Mouse (Mus musculus) gonadal fat pad, adult 2 months (tissue): Measurements from ENCODE around the gene Cflar. TPM values are rescaled to one million over a fixed set of nuclear protein-coding genes. Genes with fewer than 3 reads are reported as not detected.
"Not testable (repeated sequence)": the region's sequence is repeated elsewhere in the genome, so short reads cannot be mapped to it uniquely, and the experiment has no call there.

Source experiments
- DNase-seq: peaks from one replicate; pipeline ENCODE4 v3.0.0-alpha.2; 2012; ENCODE audit warnings: low read depth
- polyA plus RNA-seq: library from polyadenylated mRNA; depleted of rRNA; stranded (reverse); fragments of >200 nt; gene quantifications from 2 replicates; pipeline ENCODE4 v1.2.3, GENCODE M21; 2012

The Cflar gene
- polyA plus RNA-seq, 1 experiment = 64.0 TPM

DNA sequence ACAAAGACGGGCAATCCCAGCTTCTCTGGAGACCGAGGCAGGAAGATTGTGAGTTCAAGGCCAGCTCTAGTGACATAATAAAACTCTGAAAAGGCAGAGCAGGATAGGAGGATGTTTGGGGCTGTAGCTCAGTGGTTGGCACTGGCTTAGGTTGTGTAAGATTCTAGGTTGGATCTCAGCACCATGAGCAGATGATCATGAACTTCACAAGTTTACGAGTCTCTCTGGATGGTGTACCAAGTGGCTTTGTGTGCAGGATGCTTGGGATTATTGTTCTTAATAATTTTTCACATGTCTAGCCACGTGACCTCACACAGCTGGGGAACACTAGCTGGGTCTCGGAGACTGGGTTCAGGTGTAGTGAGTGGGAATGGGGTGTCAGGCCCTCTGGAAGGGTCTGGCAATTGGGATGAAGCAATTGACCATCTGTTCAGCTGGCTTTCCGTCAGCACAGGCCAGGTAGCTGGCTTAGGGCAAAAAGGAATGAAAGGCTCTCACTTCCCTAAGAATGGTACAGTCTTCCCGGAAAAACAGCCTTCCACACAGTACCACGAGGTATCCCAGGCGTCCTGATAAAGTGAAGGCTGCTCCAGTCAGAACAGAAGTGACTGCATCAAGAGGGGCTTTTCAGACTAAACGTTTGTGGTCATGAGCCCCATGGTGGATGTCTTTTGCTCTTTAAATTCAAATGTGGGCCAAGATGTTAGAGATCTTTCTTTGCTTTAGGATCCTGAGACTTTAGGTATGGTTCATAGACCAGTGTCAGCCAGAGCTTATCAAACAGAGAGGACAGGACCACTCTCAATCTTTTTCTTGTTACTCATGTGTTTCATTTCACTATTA is 16.7 kb downstream of the Cflar start:
- no peak for DNase-seq

DNA sequence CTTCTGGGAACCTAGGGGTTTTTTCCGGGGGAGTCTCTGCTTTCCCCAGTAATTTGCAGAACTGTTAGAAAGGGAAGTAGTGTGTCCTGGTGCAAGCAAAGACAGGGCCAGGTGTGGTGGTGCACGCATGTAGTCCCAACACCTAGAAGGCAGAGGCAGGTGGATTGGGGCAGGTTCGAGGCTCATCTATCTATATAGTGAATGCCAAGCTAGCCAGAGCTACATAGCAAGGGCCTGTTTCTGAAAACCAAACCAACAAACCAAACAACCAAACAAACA is 17.2 kb downstream of the Cflar start:
- no peak for DNase-seq

DNA sequence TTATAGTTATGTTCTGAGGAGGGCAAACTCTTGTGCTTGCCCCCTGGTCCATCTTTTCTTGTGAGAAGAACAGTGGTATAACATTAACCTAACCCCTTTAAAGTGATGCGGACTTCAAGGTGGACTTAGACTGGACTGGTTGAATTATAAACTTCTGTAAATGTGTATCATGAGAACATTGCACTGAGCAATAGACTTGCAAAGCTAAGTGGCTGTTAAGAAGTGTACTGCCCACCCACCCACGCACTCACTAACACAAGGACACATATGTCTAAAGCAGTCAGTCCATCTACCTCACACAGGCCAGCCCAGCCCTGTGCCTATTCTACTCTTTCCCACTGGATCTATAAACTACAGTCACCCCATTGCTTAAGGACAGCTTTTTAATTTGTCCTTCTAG is 22.3 kb downstream of the Cflar start:
- DNase-seq = no peak

DNA sequence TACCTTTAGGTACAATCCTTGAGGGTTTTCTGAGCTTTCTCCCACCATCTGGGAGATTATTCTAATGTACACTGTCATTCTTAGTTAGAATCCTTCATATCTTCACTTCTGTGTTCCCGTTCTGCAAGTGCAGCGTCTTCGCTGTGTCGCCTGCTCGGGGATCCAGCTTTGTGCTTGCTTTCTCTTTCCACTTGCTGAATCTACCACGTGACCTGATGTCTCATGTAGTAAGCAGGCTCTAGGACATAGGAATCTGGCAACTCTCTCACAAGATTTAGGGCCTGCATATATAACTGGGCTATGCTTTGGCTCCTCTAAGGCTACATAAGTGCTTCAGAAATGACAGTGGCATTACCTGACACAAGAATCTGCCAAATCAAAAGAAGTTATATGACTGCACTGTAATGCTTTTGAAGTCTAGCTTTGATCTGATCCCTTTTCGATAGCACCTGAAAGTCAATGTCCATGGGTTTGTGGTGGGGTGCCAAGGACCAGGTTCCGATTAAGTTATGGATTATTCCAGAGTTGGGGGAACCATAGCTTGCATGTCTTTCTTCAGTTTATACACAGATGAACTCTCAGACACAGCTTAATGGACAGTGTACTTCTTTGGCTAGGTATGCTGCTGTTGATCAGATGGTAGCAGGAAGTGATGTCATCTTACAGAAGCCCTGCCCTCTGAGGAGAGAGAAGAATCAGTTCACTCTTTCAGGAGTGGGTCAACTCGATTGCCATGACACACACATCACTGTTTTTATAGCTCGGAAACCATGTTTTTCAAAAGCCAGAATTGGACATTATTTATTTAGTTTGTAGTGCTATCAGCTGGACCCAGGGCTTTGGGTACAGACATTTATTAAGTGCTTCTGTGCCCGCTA is 23.0 kb downstream of the Cflar start:
- DNase-seq = no peak

DNA sequence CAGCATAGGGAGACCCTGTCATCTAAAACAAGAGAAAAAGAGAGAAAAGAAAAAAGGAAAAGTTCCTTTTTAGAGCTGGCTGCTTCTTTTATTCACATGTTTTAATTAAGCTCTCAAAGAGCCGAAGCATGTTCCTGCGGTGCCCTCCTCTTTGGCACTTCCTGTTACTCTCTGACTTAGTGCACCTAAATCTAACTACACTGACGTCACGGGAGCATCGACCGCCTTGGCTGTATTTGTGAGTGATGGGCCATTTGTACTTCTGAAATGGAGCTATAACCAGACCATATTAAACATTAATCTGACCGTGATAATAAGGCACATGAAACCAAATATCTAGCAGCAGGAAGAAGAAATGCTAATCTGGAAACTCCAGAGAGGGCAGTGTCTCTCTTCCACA is 24.7 kb downstream of the Cflar start:
- no peak for DNase-seq

DNA sequence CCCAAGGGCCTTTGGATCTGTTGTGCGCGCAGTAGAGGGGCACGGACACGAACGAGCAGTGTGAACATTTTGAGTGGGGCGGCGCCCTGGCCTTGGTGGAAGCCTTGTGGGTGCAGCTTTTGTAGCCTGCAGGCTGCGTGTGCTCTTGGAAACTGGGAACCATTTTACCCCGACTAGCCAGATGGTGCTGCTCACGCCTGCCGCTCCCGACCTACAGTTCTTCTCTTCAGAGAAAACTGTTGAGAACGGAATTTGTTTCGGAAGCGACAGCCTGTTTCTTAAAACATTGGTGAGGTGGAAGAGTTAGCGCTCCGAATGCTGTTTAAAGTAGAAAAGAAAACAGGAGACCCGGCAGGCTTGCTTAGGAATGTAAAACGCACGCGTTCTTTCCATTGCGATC is 25.7 kb downstream of the Cflar start:
- DNase-seq = no peak

DNA sequence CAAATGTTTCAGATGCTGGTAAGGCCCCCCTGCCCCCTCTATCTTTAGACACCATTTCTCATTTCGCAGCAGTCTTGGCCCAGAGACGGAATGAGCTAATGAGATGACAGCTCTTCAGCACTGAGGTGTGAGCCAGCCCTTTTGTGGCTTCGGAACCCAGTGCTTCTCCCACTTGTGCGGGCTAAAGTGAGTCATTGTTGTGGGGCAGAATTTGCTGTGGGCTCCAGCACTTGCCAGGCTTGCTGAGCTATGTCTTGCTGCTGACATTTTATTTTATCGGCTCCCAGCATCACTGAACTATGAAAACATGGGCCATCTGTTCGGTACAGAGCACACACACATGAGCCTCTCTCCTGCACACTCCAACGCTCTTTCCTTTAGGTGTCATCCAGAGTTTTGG is 28.2 kb downstream of the Cflar start:
- no peak for DNase-seq

DNA sequence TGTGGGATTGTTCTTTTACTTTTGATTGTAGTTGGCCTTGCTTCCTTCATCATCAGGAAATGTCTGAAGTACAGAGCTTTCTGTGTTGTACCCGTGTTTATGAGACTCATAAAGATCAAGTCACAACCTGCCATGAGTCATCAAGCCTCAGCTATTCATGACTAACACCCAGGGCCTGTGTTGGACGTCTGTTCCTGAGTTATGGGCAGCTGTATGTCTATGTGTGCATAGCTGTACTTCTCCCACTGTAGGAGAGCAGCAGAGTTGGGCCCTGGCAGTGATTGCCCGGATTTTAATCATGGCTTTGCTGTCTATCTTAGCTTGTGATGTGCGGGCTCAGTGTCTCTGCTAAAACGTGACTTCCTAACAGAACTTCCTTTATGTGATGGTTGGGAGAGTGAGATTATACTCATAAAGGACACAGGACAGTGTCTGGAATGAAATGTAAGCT is 31.3 kb downstream of the Cflar start:
- DNase-seq = no peak

DNA sequence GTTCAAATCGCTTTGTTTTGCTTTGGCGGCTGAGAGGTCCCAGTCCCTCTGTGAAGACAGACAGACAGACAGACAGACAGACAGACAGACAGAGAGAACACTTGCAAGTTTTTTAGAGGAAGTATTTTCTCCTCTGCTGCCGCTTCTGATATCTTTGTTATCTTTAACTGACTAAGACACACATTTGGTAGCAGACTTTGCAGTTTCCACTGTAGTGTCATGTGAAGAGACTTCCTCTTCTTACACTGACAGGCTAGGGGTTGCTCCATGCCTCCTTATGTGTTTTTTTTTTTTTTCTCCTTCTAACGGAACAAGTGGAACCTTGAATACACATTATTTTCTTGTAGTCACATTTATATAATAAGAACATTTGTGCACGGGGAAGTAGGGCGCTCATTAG is 31.9 kb downstream of the Cflar start:
- no peak for DNase-seq

DNA sequence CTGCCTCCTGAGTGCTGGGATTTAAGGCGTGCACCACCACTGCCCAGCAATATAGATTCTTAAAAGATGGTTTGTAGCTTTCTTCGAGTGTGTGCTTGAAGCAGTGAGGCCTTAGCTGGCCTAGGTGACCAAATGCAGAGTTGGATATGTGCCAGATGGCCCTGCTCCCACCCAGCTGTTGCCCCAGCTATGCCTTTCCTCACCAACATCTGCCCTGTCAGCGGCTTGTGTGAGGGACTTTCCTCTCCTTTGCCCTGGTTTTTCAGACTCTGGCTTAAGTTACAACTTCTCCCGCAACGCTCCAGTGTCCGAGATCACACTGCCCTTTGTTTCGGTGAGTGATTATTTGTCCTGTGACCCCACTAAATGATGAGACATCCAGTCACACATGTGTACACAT is 33.3 kb downstream of the Cflar start:
- DNase-seq = no peak

DNA sequence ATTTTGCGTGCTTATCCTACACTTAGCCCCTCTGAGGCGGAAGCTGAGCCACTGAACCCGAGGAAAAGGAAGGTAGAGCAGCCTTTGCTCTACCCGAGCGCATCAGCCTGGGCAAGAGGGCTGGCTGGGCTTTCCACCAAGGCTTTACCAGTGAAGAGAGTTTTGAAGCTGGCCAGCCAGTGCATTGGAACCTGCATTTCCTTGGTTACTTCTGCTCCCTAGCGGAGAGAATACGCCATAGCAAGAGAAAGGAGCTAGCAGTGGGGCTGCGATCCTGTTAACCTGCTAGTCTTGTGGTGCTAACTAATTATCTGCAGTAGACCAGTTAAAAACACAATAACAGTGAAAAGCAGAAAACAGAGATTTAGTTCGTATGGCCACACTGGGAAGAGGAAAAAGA is 35.6 kb downstream of the Cflar start:
- DNase-seq = no peak

DNA sequence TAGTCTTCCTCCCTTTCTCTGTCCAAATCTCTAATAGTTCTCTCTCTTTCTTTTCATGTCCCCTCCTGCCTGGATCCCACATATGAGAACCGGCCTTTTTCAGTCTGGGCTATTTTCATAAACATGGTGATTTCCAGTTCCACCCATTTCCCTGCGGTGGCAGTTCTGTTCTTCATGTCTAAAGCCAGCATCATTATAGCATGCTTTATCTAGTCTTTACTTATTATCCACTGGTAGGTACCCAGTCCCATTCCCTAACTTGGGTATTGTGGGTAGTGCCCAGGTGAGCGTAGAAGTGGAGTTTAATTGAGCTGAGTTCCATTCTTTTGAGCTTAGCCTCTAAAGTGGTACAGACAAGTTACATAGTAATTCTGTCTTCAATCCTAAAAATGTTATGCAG is 48.1 kb downstream of the Cflar start:
- no peak for DNase-seq

DNA sequence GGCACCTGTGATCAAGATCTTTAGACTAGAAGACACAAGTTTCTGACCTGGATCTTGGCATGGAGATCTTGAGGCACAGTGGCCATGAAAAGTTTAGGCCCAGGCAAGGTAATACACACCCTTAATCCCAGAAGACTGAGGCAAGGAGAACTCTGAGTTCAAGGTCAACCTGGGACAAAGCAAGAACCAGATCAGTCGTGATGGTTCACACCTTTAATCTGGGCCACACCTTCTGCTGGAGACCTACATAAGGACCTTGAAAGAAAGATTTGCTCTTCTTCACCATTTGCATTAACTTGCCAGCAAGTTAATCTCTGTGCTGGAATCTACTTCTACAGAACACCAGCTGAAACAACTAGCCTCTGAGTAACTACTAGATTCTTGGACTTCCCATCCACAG is 49.3 kb downstream of the Cflar start:
- DNase-seq = no peak

DNA sequence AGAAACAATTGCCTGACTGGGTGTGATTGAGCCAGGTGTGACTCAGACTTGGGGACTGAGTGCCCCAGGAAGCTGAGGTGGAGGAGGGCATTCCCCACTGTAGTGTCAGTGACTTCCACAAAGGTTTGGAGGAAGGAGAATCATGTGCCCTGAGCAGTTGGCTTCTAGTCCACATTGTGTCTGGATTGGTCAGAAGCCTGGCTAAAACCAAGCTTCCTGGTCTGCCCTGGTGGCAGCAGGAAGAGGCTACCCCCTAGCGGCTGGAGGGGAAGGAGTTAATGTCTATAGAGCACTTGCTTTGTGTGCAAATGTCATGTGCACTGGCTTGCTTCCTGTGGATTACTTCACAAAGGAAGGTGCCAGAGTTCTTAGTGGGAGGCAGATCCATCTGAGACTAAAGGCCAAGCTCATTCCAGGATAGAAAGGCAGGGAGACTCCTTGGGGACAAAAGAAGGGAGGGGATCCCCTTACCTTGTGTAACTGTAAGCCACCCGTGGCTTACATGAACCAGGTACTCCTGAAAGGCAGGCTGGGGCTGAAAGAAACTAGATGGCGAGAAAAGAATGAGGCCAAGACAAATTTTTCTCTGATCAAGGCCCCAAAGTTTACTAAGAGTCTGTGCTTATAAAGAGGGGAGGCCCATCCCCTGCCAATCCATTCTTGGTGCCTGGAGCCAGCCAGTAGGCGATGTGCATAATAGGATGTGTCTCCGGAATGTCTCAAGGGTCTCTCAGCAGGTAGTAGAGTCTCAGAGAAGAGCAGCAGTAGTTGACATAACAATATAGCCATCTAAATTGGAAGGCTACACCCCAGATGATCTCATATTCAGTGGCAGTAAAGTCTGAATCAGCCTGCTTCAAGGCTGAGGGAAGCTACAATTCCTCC is 50.3 kb downstream of the Cflar start:
- not testable (repeated sequence) for DNase-seq

DNA sequence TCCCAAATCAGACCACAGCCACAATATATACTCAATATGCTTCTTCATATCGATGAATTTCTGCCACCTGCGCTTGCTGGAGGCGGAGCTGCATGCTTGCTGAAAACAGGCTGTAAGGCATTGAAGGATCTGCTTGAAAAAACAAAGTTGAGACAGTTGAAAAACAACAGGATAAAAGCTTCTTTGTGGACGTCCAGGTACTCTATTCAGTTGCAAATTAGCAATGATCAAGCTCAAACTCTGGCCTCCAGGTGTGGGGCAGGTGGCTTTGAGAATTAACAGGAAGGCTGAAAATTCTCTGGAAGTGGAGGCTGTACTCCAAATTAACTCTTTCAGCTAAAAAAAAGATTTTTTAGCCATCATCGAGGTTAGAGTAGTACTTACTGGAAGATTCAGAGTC is 51.3 kb downstream of the Cflar start:
- no peak for DNase-seq

DNA sequence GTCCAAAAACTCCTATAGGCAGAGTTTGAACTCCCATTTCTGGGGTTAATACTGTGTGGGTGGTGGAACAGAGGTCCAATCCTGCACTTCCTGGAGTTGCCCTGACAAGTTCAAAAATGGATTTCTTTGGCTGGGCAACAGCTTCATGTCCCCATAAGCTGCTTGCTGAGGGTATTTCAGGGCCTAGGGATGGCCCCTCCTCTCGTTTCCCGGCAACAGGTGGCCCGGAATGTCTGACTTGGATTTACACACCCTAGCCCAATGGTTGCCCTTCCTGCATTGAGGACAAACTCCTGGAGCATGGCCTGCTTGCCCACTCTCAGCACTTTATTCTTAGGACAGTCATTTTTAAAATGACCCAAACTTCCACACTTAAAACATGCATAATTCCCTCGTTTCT is 55.1 kb downstream of the Cflar start:
- not testable (repeated sequence) for DNase-seq

DNA sequence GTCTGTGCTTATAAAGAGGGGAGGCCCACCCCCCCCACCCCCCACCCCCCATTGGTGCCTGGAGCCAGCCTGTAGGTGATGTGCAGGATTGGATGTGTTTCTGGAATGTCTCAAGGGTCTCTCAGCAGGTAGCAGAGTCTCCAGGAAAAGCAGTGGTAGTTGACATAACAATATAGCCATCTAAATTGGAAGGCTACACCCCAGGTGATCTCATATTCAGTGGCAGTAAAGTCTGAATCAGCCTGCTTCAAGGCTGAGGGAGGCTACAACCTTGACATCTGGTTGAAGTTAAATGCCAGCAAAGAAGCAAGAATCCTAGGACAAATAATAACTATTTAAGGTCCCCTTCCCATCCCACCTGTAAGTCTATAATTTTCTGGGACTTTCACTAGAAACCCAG is 57.8 kb downstream of the Cflar start:
- no peak for DNase-seq

DNA sequence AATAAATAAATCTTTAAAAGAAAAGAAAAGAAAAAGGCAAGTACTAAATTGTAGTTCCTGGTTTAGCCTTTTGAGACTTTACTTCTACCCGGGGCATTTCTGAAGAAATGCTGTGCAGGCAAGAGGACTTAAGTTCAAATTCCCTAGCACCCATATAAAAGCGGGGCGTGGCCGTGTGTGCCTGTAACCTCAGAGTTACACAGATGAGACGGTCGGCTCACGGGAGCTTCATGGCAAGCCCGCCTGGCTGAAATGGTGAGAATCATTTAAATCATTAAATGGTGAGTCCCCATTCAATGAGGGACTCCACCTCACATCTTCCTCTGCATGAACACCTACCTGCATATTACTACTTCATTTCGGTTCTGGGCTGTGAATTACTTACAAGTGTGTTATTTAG is 58.4 kb downstream of the Cflar start:
- DNase-seq = no peak

DNA sequence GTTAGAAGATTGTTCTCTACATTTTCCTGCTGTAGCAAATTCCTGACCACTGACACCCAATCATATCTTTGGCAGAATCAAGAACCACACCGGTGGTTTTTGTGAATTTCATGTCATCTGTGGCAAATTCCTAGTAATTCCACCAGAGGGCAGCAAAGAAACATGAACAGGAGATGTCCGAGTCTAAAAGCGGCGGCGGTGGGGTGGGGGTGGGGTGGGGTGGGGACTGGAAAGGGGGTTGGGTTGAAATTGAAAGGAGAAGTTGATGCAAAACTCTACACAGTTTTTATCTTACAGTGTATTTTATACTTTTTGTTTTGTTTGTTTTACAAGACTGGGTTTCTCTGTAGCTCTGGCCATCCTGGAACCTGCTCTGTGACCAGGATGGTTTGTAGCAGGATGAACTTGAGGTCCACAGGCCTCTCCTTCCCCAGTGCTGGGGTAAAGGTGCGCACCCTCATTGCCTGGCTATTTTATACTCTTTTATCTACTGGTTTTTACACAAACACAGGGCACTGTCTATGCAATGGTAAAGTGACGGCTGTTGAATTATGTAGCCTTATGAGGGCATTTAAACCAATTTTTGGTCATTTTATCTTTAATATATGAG is 58.9 kb downstream of the Cflar start:
- DNase-seq = no peak

DNA sequence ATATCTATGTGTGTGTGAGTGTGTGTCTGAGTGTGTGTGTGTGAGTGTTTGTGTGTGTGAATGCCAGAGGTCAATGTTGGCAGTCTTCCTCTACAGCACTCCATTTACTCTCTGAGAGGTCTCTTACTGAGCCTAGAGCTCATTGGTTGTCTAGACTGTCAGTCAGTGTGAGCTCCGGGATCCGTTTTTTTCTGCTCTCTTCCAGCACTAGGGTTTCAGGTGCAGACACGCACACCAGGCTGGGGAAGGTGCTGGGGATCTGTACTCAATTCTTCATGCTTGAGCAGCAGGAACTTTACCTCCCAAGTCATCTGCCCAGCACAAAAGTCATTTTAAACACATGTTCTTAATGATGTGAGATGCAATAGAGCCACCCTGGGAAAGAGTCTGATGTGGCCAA is 60.8 kb downstream of the Cflar start:
- DNase-seq = no peak

DNA sequence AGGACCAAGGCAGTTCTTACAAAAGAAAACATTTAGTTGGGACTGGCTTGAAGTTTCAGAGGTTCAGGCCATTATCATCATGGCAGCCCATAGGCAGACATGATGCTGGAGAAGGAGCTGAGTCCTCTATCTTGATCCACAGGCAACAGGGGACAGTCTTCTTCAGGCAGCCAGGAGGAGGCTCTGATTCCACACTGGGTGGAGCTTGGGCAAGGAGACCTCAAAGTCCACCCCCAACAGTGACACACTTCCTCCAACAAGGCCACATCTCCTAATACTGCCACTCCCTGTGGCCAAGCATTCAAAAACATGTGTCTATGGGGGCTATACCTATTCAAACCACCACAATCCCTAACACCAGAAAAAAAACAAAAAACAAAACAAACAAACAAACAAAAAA is 62.0 kb downstream of the Cflar start:
- DNase-seq = no peak

DNA sequence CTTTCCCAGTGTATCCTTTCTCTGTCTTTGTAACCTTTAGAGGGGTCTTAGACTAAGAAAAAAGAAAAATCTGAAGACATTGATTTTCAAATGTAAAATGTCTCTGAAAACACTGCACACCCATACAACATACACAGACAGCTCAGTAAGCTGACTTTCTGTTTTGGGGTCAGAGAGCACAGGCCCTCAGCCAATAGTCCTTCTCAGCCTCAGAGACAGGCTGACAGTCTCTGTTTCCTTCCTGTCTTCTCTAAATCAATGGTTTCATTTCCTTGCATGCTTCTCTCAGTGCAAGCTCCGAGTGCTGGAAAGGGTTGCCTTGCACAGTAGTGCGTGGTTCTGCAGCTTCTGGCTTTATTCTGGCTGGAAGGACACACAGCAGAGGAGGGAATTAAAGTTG is 62.6 kb downstream of the Cflar start:
- no peak for DNase-seq
